Mouse (Mus musculus) central nervous system, embryonic 14 days (tissue): ENCODE data around the gene Ufsp1. TPM values are rescaled to one million over a fixed set of nuclear protein-coding genes. Genes with fewer than 3 reads are reported as not detected.

ENCODE experiments used
- polyA plus RNA-seq: library from polyadenylated mRNA; depleted of rRNA; stranded (reverse); fragments of >200 nt; gene quantifications from 2 replicates; pipeline ENCODE4 v1.2.3, GENCODE M21; 2012; rRNA removed

Gene Ufsp1
- polyA plus RNA-seq, result 10.2 and 11.9 TPM in 2 replicates

DNA sequence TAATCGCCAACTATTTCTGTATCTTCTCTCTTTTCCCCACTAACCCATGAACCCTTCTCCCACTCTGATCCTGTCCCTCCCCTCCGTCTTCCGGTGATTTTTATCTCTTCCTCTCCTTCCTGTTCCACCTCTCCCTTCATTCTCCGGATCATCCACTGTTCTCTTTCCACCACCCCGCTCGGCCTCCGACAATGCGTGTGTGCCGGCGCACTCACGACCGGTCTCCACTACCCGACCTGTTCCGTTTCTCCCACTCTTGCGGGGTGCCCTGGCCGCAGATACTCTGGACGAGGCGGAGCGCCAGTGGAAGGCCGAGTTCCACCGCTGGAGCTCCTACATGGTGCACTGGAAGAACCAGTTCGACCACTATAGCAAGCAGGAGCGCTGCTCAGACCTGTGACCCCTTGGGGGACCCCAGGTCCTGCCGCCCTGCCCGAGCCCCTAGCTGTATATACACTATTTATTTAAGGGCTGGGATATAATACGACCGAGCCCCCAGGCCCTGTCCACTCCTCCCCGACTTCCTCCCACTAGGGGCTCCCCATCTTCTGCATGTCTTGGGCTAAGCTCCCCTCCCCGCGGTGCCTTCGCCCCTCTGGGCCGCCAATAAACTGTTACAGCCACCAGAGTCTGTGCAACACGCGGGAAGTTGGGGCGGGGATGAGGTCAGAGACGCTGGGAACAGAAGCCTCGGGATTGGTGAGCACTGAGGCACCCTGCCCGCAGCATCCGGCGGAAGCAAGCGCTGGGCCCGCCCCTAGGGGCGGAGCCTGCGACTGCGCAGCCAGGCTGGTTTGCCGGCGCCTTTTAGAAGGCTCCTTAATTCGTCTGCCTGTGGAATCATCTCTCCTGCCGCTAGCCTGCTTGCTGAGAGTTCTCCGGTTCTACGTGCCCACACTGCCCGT is at the start of gene Ufsp1:
TSS of gene Ufsp1 (plus strand) at position 791 of the 905 bp plus-strand sequence.

GRCm38 (mm10) chr5:137287032-137287952 is 7.1 kb upstream of the Ufsp1 start, which contains the start of gene Ache:
Ache (plus strand) TSS chr5:137287519.

GRCm38 (mm10) chr5:137307071-137307912 is 12.9 kb downstream of the Ufsp1 start, which contains the start of gene Srrt:
Srrt (minus strand) TSS chr5:137307674.

DNA sequence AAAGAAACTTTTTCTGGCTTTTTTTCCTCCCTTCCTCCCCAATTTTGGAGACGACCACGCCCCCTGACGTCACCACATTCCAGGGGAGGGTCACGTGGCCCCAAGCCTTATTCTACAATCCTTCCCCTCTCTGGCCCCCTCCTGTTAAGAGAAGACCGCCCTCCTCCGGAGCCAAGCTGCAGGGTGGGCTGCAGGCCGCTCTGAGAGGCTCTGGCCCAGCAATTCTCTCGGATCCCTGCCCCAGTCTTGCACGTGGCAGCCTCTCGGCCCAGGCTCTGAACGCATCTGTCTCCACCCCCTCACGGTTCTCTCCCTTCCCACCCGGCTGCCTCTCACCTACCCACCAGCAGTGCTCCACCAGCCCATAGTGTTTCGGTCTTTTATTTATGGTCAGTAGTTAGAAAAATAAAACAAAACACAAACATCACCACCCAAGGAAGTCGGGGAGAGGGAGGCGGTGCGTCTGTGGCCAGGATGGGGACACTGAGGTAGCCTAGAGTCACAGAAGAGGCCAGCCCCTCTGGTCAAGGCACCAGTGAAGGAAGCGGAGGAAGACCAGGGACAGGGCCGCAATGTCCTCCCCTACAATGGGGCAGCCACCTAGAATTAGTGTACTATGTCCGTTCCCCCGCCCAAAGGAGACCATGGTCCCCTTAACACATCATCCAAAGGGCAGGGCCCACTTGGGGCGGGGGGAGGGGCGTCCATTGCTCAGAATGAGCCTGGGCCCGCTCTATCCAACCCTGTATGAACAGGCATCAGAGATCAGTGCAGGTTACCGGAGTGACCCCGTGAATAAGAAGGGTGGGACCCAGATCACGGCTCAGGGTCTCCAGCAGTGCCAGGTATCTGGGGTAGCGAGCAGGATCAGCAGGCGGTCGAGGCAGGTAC is 20.0 kb downstream of the Ufsp1 start, which contains the start of gene Trip6:
TSS of gene Trip6 (minus strand) at position 212 of the 891 bp plus-strand sequence.

DNA sequence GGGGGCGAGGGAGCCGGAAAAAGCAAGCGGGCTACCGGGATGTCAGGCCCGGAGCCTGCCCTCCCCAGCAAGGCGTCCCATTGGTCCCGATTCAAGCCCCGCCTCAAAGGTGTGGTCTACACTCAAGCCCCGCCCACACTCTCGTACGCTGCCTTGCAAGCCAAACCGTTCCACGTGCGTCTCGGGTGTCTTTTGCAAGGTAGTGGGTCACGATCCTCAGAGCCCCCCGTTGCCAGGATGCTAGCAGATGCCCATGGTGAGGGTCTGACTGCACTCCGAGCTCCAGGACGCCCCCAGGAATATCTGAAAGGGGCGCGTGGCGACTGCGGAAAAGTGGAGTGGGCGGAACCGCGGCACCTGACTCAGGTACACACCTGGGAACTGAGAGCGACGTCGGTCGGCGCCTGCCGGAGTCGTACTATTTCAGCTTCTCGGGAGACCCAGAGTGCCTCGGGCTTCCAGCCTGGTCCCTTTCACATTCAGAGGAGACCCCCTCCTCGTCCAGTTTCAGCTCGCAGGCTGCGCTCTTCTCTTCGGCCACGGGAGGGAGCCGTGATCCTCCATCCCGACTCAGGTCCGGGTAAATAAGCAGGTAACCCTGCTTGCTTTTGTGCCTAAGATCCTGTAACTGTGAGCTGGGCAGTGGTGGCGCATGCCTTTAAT is 39.2 kb downstream of the Ufsp1 start, which contains the start of gene Slc12a9:
TSS of gene Slc12a9 (minus strand) at position 86 of the 663 bp plus-strand sequence.

Other genes with a start within 250 kb of the Ufsp1 start
- 178 and 202 TPM in 2 replicates for gene Ap1s1, start 248.5 kb upstream of the Ufsp1 start, polyA plus RNA-seq
- 2.2 and 3.3 TPM in 2 replicates for gene Serpine1, start 222.4 kb upstream of the Ufsp1 start, polyA plus RNA-seq
- gene Trim56, start 178.4 kb upstream of the Ufsp1 start, polyA plus RNA-seq, result 1.8 TPM in 2 replicates
- gene Muc3, start 145.3 kb upstream of the Ufsp1 start, polyA plus RNA-seq, result not detected in 2 replicates
- gene Muc3a, start 82.2 kb upstream of the Ufsp1 start, polyA plus RNA-seq, result 0.80 and 1.2 TPM in 2 replicates
- gene Ache, start 7.1 kb upstream of the Ufsp1 start, polyA plus RNA-seq, result 16.9 and 25.6 TPM in 2 replicates
- gene Srrt, start 13.0 kb downstream of the Ufsp1 start, polyA plus RNA-seq, result 270 and 293 TPM in 2 replicates
- 30.8 and 46.3 TPM in 2 replicates for gene Trip6, start 19.8 kb downstream of the Ufsp1 start, polyA plus RNA-seq
- 27.5 and 30.6 TPM in 2 replicates for gene Slc12a9, start 39.0 kb downstream of the Ufsp1 start, polyA plus RNA-seq
- gene Ephb4, start 55.5 kb downstream of the Ufsp1 start, polyA plus RNA-seq, result 17.8 and 30.7 TPM in 2 replicates
- gene Zan, start 182.4 kb downstream of the Ufsp1 start, polyA plus RNA-seq, result 0.26 and 0.64 TPM in 2 replicates
- gene Pop7, start 207.9 kb downstream of the Ufsp1 start, polyA plus RNA-seq, result 63.7 and 67.0 TPM in 2 replicates
- gene Gigyf1, start 223.9 kb downstream of the Ufsp1 start, polyA plus RNA-seq, result 56.8 and 62.1 TPM in 2 replicates
- not detected in 2 replicates for gene Epo, start 238.6 kb downstream of the Ufsp1 start, polyA plus RNA-seq
- 859 and 883 TPM in 2 replicates for gene Gnb2, start 238.9 kb downstream of the Ufsp1 start, polyA plus RNA-seq